Mouse (Mus musculus): ENCODE results near the gene Wdr93.

DNA sequence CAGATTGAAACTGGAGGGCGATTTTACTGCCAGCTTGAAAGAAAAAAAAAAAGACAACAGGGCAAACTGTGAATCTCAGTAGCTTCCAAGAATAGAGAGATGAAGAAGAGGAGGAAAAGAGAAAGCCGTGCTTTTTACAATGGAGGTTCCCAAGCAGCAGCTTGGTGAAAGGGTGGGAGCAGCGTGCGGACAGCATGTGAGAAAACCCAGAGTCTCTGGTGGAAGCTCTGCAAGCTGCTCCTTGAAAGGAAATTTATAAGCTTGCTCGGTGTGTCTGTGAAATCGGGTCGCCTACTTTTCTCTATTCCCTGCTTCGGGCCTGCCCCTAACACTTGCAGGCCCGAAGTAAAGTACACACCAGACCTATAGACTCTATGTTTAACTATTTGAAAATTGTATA lies 1.1 kb downstream of the Wdr93 start:
- TF ChIP-seq CTCF (conservative IDR thresholded peaks at IDR 0.05 in 1 of 2, IDR thresholded peaks at IDR 0.05 in 1 of 2; ENCODE audit: low read depth in 2 of 2, low read length in 2 of 2), result no peak
- no peak for TF ChIP-seq POLR2A (IDR thresholded peaks at IDR 0.05; ENCODE audit: low read depth, low read length)
- TF ChIP-seq ZNF384 (IDR thresholded peaks at IDR 0.05; ENCODE audit: low read depth, low read length), result no peak
